Mouse (Mus musculus) spleen, adult 2 months (tissue): ENCODE measurements around the gene Mep1a.

ENCODE experiments used
- CTCF ChIP-seq: fragments of 200-500 bp; IDR thresholded peaks from 2 replicates; pipeline ENCODE4 v1.5.1; 2011; ENCODE audit warnings: mild to moderate bottlenecking, inconsistent platforms; ENCODE audit not compliant: insufficient read depth, insufficient read length, insufficient replicate concordance; ENCODE audit errors: extremely low read depth
- POLR2A ChIP-seq: fragments of 200-500 bp; IDR thresholded peaks from 2 replicates; pipeline ENCODE4 v1.6.1; 2011; ENCODE audit warnings: low read depth, low read length, inconsistent platforms

DNA sequence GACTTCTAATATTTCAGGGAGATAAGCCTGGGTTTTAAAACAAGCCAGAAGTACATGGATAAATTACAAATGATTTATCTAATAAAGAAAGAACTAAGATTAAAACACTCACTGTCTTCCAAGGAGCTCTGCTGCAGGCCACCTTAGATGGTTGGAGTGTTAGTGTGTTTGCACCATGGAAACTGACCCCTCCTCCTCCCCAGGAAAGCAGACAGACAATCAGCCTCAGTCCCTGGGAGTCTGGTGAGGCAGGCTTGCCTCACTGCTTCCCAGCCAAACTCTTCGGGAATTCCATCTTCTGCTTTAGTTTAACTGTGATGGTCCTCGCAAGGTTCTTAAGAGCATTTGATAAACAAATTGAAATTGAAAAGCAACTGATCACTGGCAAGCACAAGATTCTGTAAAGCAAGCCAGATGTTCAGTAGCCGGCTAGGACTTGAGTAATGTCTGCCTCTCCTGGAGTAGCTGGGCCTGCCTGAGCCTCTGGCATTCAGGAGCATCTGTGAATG lies 48.6 kb upstream of the Mep1a start:
- TF ChIP-seq CTCF = no peak
- TF ChIP-seq POLR2A = no peak
